Mouse (Mus musculus) right cerebral cortex, postnatal 36 days (tissue): ENCODE measurements around the gene Gse1.

Experiments
- DNase-seq, 2 experiments: peaks; one replicate each; pipeline ENCODE4 v3.0.0; 2022; ENCODE audit warnings: low spot score in 2 of 2, mixed read lengths in 1 of 2

The Gse1 gene

DNA sequence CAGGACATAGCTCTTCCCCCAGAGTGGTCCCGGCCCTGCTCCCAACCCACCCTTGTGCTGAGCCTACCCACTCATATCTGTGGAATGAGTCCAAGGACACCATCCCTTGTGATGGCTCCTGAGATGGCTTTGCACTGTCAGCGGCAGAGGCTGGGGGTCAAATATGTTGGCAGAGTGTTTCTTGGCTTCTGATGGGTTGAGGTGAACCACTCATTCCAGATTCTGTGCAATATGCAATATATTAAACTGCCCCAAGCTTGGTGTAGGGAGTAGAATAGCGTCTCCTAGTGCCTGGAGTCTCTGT lies 323.4 kb downstream of the Gse1 start:
- no peak for DNase-seq

DNA sequence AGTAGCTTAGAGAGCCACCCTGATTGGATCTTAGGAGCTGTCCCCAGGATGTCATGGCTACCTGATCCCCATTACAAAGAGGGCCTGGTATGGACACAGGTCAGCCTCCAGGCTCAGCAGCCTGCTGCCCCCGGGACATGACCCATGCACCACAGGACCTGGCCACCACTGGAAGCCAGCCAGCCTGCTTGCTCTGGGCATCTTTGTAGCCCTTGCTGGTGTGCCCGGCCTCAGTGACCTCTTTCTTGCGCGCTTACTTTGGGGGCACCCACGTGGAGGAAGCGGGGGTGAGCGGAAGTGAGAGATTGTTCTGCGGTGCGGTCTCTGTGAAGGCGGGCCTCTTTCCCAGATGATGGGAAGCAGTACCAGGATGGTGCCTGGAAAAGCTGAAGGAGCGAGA lies 324.3 kb downstream of the Gse1 start:
- DNase-seq = no peak

DNA sequence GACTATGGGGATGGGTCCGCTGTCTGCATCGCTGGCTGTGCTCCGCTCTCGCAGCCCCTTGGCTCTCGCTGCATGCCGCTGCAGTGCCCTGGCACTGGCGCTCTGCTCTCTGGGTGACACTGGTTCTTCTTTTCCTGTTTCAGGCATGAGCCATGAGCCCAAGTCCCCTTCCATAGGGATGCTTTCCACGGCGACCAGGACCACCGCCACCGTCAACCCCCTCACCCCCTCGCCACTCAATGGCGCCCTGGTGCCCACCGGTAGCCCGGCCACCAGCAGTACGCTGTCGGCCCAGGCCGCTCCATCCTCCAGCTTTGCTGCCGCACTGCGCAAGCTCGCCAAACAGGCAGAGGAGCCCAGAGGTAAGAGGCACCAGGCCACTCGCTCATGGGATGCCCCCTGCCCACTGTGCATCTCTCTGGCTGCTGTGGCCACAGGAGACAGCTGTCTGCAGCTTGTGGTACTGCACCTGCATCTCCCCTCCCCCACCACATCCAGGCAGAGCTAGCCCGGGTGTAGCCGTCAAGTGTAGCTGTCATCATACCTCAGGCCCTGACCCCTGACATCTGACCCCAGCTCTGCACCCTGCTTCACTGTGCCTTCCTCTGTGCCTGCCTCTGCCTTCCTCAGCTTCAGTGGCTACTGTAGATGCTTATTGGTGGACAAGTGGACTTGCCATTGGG lies 325.3 kb downstream of the Gse1 start:
- DNase-seq = no peak

DNA sequence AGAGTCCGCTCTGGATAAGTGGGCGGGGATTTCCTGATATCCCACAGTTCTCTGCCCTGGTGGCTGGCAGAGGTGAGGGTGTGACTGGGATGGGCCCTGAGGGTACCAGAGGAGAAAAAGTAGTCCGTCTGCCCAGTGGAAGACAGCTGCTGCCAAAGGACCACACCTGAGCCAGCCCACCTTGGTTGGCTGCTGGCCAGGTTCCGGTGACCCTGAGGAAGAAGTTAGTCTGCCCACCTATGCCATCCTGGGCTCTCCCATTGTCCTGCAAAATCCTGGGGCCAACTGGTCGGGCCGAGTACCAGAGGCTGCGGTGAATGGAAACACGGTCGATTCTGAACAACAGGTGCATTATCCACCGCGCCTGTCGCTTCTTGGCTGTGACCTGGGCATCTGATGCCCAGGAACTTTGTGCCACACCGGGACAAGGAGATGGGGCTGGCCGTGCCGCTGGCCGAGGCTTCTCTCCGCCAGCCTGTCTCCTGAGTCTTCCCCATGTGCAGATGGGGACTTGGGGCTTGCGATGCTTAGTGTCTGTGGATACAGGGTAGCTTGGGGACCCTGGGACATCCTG lies 326.3 kb downstream of the Gse1 start:
- no peak for DNase-seq

DNA sequence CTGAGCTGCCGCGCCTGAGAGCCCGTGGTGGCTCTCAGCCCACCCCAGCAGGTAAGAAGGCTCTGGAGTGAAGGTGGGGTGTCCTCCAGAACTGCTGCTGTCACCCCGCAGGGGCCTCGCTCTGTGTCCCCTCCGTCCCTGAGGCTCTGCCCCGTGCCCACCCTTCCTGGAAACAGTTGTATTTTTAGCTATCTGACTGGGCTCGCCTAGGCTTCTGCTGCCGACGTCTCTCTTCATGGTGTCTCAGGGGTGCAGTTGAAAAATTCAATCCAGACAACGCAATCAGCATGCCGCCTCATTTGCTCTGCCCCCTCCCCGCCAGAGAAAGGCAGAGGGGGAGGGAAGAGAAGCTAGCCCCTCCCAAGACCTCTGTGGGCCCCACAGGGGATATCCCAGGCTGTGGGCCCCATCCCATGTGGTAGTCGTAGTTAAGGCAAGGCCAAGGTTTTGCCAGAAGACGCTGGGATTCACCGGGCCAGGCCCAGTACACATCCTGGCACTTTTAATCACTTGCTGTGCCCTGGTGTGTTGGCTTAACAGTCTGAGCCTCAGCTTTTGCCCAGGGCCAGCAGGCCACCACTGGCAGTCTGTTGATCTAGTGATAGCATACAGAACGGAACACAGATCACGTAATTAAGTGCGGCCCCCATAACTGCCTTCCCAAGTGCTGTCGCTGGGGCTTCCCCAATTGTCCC lies 328.1 kb downstream of the Gse1 start:
- DNase-seq = no peak

DNA sequence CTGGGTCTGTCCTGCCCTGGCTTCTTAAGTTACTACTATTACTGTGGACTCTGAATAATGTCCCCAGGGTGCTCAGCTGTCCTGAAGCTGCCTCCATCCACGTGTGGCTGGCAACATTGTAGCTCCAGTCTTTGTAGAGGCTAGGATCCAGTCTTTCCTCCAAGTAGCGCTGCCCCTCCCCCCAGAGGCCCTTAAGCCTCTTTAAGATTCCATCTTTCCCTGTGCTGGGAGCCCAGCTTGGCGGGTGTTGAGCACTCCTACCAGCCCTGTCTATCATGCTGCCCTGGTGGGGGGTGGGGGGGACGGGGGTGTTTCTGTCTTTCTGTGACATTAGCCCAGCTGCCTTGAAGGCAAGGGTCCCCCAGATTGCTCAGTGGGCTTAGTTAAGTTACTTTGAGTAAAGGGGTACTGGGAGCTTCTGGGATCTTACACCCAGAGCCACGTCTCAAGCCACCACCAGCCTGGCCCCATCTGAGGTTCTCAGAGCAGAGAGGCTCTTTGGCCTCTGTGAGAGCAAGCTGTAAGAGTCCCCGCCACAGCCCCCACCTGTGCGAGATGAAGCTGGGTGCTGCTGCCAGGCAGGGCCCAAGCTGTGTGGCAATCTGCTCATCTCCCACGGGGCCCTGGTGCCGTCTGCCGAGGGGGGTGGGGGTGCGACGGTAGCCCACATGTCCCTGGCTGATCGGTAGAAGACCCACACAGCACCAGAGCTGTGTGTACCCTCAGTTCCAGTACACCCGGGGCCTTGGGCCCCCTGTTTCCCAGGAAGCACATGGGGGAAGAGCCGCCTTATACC lies 329.1 kb downstream of the Gse1 start:
- peak; percentile 71 to 72 for DNase-seq

DNA sequence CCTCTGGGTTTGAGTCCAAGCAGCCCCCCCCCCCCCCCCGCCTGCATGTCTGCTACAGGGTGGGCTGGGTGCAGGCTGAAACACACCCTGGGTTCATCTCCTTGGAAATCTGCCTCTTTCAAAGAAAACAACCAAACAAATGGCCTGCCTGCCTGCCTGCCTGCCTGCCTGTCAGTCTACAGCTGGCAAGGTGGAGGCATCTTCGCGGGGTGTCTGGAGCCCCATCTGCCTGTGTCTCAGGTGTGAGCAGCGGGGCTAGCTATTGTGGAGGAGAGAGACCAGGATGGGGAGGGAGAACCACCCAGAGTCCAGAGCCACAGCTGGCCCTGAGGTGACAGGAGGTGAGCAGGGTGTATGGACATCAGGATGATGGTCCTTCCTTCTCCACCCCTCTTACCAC lies 329.9 kb downstream of the Gse1 start:
- DNase-seq = no peak

DNA sequence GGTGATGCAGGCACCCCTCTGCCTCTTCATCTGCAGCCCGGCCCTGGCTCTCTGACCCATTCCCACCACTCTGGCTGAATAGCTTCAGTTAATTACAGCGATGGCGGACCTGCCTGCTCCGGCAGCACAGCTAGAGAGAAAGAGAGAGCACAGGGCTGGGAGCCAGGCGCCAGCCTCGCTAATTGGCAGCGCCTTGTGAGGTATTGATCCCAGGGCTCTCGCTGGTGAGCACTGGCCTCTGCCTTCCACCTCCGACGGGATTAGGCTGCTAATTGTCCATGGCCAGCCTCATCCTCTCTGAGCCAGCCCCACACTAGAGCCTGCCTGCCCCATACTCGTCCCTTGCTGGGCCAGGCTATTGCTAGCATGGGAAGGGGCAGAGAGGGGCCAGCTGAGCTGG lies 331.4 kb downstream of the Gse1 start:
- DNase-seq = no peak

DNA sequence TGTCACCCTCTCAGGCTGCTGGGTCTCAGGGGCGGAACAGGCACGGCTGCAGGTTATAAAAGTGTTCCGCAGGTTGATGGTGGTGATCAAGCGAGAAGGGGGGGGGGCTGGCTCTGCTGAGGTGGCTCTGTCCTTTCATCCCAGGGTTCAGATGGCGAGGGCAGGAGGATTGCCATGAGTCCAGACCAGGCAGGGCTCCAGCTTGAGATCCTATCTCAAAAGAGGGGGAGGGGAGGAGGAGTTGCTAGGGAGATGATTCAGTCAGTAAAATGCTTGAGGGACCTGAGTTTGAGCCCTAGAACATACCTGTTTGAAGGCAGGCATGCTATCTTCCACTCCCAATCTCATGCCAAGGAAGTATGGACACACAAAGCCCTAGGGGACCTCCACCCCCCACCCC lies 332.3 kb downstream of the Gse1 start:
- DNase-seq = no peak

DNA sequence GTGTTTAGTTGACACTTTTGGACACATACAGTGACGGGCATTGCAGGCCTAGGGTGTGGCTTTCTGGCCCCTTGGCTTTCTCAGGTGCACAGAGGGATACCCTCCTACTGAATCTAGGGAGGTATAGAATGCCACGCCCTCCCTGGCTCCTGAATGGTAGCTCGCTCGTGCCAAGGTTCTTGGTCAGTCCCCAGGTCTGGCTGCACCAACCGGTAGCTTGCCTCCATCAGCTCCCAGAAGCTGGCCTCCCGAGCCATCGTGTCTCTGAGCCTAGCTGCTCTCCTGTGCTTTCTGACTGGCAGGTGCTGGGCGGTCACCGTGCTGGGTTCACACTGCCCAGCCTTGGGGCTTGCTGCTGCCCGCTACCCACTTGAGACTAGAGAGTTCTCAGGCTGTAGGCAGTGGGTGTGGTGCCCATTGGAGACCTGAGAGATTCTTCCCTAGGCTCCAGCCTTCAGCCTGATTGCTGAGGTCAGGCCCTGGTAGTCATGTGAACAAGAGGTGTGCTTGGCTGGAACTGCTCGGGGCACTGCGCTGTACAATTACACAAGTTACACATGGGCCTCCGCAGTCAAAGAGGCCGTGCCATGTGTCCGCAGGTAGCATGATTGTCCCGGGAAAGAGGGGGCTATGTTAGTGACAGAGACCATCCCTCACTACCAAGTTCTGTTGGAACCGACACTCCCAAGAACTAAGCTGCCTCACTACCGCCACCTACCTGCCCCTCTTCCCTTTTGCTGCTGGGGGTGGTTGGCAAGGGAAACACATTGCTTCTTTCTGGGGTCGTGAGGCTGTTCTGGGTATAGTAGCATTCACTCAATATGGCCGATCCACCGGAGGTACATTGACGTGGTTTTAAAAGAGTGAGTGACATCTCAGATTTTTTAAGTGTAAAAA lies 333.5 kb downstream of the Gse1 start:
- no peak for DNase-seq

DNA sequence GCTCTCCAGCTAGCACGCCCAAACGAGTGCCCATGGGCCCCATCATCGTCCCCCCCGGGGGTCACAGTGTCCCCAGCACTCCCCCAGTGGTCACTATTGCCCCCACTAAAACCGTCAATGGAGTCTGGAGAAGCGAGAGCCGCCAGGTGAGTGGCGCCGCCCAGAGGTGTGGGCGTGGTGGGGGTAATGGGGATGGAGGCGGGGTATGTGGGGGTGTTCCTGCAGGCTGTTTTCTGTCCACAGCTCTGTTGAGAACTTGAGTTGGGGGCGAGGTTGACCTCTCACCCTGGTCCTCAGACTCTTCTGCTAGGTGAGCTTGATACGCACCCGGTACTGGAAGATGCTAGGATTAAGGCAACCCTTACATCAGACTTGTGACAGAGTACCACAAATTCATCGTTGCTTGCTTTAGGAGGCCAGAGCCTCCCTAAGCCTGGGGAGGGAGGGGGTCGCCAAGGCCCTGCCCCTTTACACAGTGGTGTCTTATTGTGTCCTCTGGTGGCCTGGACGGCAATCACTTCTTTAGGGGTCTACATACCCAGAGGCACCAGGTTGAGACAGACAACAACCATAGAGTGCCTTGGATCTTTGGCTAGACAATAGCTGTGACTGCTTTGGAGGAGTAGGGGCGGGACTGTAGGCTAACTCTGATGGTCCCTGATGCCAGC lies 334.6 kb downstream of the Gse1 start:
- no peak for DNase-seq

DNA sequence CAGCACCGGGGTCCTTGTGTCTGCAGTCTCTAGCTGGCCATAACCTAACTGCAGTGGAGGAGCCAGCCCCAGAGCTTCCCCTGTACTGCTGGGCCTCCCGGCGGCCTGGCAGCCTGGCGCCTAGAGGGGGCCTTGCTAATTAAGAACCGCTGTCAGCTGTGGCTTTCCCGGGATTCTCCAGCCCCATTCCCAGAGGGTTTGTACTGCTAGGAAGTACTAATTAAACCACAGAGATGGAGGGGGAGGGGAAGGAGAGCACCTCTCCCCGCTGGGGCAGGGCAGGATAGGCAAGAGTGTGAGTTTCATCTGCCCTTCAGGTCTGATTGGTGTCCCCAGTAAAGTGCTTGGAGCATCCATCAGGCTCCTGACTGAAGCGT lies 335.1 kb downstream of the Gse1 start:
- DNase-seq = no peak

DNA sequence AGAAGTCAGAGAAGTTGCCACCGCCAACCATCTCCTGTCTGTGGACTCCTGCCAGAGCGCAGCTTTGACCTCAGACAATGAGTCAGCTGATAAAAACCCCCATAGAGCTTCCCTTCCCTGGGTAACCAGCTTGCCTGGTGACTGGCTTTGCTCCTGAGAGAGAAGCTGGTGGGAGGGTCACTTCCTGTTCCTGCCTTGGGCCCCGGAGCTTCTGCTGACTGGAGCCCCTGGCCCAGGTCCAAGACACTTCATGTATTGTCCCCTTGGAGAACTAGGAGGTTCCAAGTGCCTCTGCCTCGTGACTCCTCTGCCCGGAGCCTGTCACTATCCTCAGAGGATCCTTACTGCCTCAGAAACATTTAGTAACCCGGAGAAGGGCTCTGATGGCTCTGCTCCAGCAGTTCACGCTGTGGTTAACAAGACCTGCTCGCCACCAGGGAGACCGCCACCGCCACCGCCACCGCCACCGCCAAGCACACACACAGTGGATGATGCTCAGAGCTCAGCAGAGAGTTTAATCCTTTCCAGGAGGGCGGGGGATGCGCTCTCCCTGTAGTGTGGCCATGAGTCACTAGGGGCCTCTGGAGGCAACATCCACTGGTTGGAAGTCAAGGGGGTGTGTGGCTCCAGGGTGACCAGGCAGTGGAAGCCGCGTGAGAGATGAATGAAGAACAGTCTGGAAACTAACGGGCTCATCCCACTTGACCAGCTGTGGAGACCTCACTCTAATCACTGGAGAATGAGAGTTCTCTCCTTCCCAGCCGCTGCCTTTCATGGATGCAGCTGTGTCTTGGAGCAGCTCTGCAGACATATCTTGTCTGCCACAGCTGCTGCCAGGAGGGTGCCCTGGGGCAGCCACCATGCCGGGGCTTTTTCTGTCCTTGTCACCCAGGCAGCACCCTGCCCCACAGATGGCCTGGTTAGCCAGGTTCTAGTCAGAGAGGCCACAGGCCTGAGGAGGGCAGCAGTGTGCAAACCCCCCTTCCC lies 335.9 kb downstream of the Gse1 start:
- peak; percentile 48 to 73 for DNase-seq

DNA sequence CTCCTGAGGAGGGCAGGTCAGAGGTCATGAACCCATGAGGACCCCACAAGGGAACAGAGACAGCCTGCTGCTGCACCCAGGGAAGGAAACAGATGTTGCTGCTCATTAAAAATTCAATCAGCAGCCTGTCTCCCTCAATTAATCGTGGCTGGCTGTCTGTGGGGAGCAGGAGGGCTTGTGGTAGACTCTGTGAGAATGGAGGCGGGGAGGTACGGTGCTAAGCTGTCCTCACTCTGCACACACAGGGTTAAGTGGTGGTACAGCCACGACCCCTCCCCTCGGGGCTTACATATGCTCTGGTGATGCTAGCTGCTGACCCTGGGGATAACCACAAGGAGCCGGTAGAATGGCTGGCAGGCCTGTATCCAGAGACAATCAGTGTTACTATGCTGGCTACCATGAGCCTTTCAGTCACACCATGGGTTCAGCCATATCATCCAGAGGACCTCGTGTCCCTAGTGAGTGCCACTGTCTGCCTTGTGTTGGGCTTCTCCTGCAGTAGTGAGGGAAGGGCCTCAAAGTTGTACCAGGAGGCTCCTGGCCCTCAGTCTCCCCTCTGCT lies 337.0 kb downstream of the Gse1 start:
- DNase-seq = no peak

DNA sequence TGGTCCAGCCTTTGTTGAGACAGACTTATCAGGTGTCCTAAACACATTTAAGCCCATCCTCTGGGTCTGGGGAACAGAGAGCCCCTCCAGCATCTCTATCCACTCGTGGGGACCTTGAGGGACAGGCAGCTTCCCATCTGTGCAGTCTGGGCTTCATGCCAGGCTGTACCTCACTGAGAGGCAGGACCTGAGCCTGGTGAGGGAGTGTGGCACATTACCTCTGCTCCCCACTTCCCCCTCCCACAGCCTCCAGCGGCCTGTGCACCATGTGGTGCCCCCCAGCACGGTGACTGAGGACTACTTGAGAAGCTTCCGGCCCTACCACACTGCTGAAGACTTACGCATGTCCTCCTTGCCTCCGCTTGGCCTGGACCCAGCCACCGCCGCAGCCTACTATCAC lies 338.4 kb downstream of the Gse1 start:
- no peak for DNase-seq

DNA sequence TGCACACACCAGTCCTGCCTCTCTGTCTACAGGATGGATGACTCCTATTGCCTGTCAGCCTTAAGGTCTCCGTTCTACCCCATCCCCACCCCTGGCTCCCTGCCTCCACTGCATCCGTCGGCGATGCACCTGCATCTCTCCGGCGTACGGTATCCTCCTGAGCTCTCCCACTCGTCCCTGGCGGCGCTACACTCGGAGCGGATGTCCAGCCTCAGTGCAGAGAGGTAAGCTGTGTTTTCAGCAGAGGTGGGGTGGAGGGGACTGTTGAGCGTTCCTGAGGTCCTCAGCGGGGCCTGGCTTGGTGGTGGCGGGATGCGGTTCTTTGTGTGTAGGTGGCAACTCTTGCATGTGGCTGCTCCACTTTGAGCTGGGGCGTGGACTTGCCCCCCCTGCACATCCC lies 339.5 kb downstream of the Gse1 start:
- DNase-seq = no peak

DNA sequence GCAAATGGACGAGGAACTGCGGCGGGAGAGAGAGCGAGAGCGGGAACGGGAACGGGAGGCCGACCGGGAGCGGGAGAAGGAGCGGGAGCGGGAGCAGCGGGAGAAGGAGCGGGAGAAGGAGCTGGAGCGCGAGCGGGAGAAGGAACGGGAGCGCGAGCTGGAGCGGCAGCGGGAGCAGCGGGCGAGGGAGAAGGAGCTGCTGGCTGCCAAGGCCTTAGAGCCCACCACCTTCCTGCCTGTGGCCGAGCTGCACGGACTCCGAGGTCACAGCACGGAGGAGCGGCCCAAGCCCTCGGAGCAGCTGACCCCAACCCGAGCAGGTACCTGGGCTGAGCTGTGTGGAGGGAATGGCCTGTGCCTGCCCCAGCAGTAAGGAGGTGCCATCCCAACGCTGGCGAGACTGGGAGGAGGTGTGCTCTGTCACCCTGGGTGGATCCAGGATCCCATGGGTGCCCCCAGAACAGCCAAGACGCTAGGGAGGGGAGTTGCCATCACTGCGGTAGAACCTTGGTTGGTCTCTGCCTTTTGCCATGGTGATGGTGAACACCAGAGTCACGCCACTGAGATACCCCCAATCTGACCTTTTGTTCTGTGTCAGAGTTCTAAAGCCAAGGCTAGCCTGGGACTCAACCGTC lies 340.0 kb downstream of the Gse1 start:
- no peak for DNase-seq

DNA sequence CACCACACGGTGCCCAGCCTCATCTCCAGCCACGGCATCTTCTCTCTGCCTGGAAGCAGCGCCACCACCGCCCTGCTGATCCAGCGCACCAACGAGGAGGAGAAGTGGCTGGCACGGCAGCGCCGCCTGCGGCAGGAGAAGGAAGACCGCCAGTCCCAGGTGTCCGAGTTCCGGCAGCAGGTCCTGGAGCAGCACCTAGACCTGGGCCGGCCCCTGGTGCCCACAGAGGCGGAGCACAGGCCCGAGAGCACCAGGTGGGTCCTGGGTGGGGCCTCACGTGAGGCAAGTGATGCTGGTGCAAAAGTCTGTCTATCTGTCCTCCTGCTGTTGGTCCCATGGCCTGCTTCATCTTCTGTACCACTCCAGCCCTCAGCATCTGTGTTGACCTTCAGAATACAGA lies 340.9 kb downstream of the Gse1 start:
- DNase-seq = no peak
